Mouse (Mus musculus): Measurements from ENCODE around the gene Akirin1. TPM values are rescaled to one million over a fixed set of nuclear protein-coding genes. Genes with fewer than 3 reads are reported as not detected.

Akirin1 gene
- total RNA-seq, 2 experiments from 2014 or later = 21.6 to 22.8 TPM

- DNase-seq = no peak
- intact Hi-C loops (cut with DNase I) = no loop called here
These were observed 17.8 kb downstream of the Akirin1 start for GRCm38 (mm10) chr4:123732163-123732910.

GRCm38 (mm10) chr4:123721761-123722160 is 28.4 kb downstream of the Akirin1 start:
- DNase-seq = no peak
- intact Hi-C loops (cut with DNase I) = no loop called here

GRCm38 (mm10) chr4:123718434-123718780 is 31.7 kb downstream of the Akirin1 start:
- intact Hi-C loops (cut with DNase I) = loop anchor here (1.0 kb wide), 1 partner anchor 31 kb away; no protein-coding TSS in a partner anchor
- DNase-seq = no peak

GRCm38 (mm10) chr4:123717574-123718433 is 32.3 kb downstream of the Akirin1 start, which contains the start of gene Ndufs5:
Gene Ndufs5 (minus strand): TSS chr4:123718202.
- intact Hi-C loops (cut with DNase I) = loop anchor here (1.0 kb wide), 1 partner anchor 31 kb away; no protein-coding TSS in a partner anchor

GRCm38 (mm10) chr4:123712431-123712830 is 37.7 kb downstream of the Akirin1 start:
- intact Hi-C loops (cut with DNase I) = no loop called here
- no peak for DNase-seq

More at GRCm38 (mm10) chr4:123717574-123718433, 32.3 kb downstream of the Akirin1 start, which contains the start of gene Ndufs5:
- DNase-seq = peak; percentile 94 to 97

- DNase-seq = no peak
- intact Hi-C loops (cut with DNase I) = no loop called here
These were observed 42.8 kb downstream of the Akirin1 start for GRCm38 (mm10) chr4:123707340-123707739.

- intact Hi-C loops (cut with DNase I) = no loop called here
- DNase-seq = no peak
These were observed 44.8 kb downstream of the Akirin1 start for GRCm38 (mm10) chr4:123705340-123705739.

GRCm38 (mm10) chr4:123693384-123693783 is 56.8 kb downstream of the Akirin1 start:
- intact Hi-C loops (cut with DNase I) = no loop called here
- DNase-seq = no peak

GRCm38 (mm10) chr4:123692071-123692470 is 58.1 kb downstream of the Akirin1 start:
- intact Hi-C loops (cut with DNase I) = no loop called here
- no peak for DNase-seq

GRCm38 (mm10) chr4:123690311-123690710 is 59.8 kb downstream of the Akirin1 start:
- DNase-seq = peak in 1 of 2 experiments; percentile 27
- intact Hi-C loops (cut with DNase I) = no loop called here

GRCm38 (mm10) chr4:123687025-123687781 is 62.9 kb downstream of the Akirin1 start:
- intact Hi-C loops (cut with DNase I) = no loop called here
- DNase-seq = peak; percentile 49 to 64

GRCm38 (mm10) chr4:123686368-123687024 is 63.6 kb downstream of the Akirin1 start:
- intact Hi-C loops (cut with DNase I) = no loop called here
- peak in 1 of 2 experiments; percentile 33 for DNase-seq

- no peak for DNase-seq
- intact Hi-C loops (cut with DNase I) = no loop called here
These were observed 64.5 kb downstream of the Akirin1 start for GRCm38 (mm10) chr4:123685506-123686242.

- intact Hi-C loops (cut with DNase I) = no loop called here
These were observed 65.1 kb downstream of the Akirin1 start for GRCm38 (mm10) chr4:123685046-123685445.

More at GRCm38 (mm10) chr4:123685046-123685445, 65.1 kb downstream of the Akirin1 start:
- DNase-seq = no peak

Other genes with a start within 250 kb of the Akirin1 start
- gene Macf1, start 66.0 kb downstream of the Akirin1 start, total RNA-seq (2021) = 100 to 1,000 TPM; 228 to 240 TPM
- gene Ndufs5, start 32.1 kb downstream of the Akirin1 start, total RNA-seq (2021) = 100 to 1,000 TPM; 432 to 469 TPM
- not detected for gene Rhbdl2, start 37.5 kb upstream of the Akirin1 start, total RNA-seq (2021)
- gene 4933427I04Rik, start 109.3 kb upstream of the Akirin1 start, total RNA-seq (2021) = not detected
- gene Mycbp, start 154.5 kb upstream of the Akirin1 start, total RNA-seq (2021) = 10 to 100 TPM; 23.0 to 25.6 TPM
- gene Rragc, start 167.1 kb upstream of the Akirin1 start, total RNA-seq (2021) = 10 to 100 TPM; 39.8 to 40.0 TPM
- not detected for gene 4930535I16Rik, start 167.7 kb upstream of the Akirin1 start, total RNA-seq (2021)

All from heart, postnatal 36 days (tissue).